22 mouse cellular contexts compared by ENCODE assay signal in the genomic region with DNA sequence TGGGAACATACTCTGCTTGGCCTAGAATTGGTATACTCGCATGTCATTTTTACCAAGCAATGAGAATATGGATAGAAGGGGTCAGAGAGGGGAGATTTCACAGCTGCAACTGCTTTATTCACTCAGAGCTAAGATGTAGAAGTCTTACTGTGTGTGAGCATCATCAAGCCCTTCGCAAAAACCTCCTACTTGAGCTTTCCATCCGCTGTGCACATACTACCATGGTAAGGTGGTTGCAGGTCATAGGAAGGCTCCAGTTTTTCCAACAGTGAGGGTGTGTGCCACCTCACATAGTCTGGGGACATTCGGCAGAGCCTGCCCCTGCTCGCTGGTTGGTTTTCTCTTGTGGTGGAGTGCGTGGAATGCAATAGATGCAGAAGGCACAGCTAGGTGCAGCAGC. TPM values are rescaled to one million over a fixed set of nuclear protein-coding genes. Genes with fewer than 3 reads are reported as not detected.
"Had no signal": no experiment of that assay in that cellular context is flagged by ENCODE, and none has a peak within 500 bp of the region (broad histone marks: within the 10 kb centered on the region; RNA-seq: fewer than 3 reads in every experiment).

No protein-coding gene starts in this region.

- H3K9me3 ChIP-seq: limb, embryonic 12.5 days; limb, embryonic 15.5 days; neural tube, embryonic 12.5 days; neural tube, embryonic 15.5 days; stomach, embryonic 15.5 days had no signal

- H3K4me1 ChIP-seq: limb, embryonic 15.5 days; neural tube, embryonic 12.5 days; neural tube, embryonic 15.5 days had no signal

- H3K36me3 ChIP-seq: stomach, embryonic 15.5 days had no signal

- ATAC-seq: liver, postnatal 0 days; lung, postnatal 0 days had no signal

- DNase-seq: kidney, adult 18-20 months; kidney, adult 9 months; kidney, postnatal 10 days; kidney, postnatal 36 days; left cerebral cortex, postnatal 4 days; liver, postnatal 0 days; lung, embryonic 14.5 days; right cerebral cortex, adult 18-20 months; right cerebral cortex, postnatal 14 days; right cerebral cortex, postnatal 4 days; thymus, adult 18-20 months; thymus, postnatal 36 days had no signal

- H3K27me3 ChIP-seq: limb, embryonic 12.5 days; limb, embryonic 15.5 days; neural tube, embryonic 12.5 days; neural tube, embryonic 15.5 days; stomach, embryonic 15.5 days had no signal

- H3K4me2 ChIP-seq: limb, embryonic 12.5 days; limb, embryonic 15.5 days; liver, embryonic 11.5 days; lung, embryonic 14.5 days; neural tube, embryonic 12.5 days; neural tube, embryonic 15.5 days; stomach, embryonic 15.5 days had no signal

- H3K27ac ChIP-seq: limb, embryonic 12.5 days; limb, embryonic 15.5 days; liver, embryonic 14.5 days; macrophage; neural tube, embryonic 12.5 days; neural tube, embryonic 15.5 days; stomach, embryonic 15.5 days had no signal

- H3K9ac ChIP-seq: limb, embryonic 12.5 days; limb, embryonic 15.5 days; liver, embryonic 14.5 days; liver, postnatal 0 days; lung, embryonic 14.5 days; neural tube, embryonic 12.5 days; neural tube, embryonic 15.5 days; stomach, embryonic 15.5 days had no signal

- H3K4me3 ChIP-seq: limb, embryonic 12.5 days; limb, embryonic 15.5 days; neural tube, embryonic 12.5 days; neural tube, embryonic 15.5 days; stomach, embryonic 15.5 days had no signal

RNA-seq across cellular contexts. Expression of a gene that starts 55.1 kb away (rescaled TPM):
- total RNA-seq: megakaryocyte, adult 5-6 weeks had no signal
- polyA plus RNA-seq: liver, embryonic 14.5 days; liver, postnatal 0 days; macrophage had no signal
